Mouse (Mus musculus) neural tube, embryonic 15.5 days (tissue): ENCODE measurements at regions not wholly inside any gene's neighbourhood (a gene's known extent, or its start where the extent isn't known, plus 50 kb on each side); places are given as distances from the start of the nearest gene placed in this dataset.

ENCODE experiments used
- ATAC-seq: fragments of 200-750 bp; cut with Nextera tagmentation; 2 replicates; pipeline ENCODE4 v1.8.0; 2017; ENCODE audit warnings: mild to moderate bottlenecking, moderate TSS enrichment, moderate library complexity; ENCODE audit not compliant: low FRiP score
- H3K27ac ChIP-seq: fragments of 300-500 bp; sonication (generic); replicated peaks from 2 replicates; pipeline ENCODE4 v1.5.1; 2015; ENCODE audit warnings: mild to moderate bottlenecking, inconsistent platforms
- H3K27me3 ChIP-seq: fragments of 300-500 bp; sonication (generic); replicated peaks from 2 replicates; pipeline ENCODE4 v1.6.1; 2015; ENCODE audit warnings: inconsistent platforms
- H3K36me3 ChIP-seq: fragments of 300-500 bp; sonication (generic); 2 replicates; pipeline ENCODE4 v1.6.1; 2015; ENCODE audit warnings: inconsistent platforms
- H3K4me1 ChIP-seq: fragments of 300-500 bp; sonication (generic); 2 replicates; pipeline ENCODE4 v1.6.1; 2015; ENCODE audit warnings: inconsistent platforms
- H3K4me2 ChIP-seq: fragments of 300-500 bp; sonication (generic); 2 replicates; pipeline ENCODE4 v1.6.1; 2015; ENCODE audit warnings: inconsistent platforms, mild to moderate bottlenecking, moderate library complexity
- H3K4me3 ChIP-seq: fragments of 300-500 bp; sonication (generic); replicated peaks from 2 replicates; pipeline ENCODE4 v1.5.1; 2015; ENCODE audit warnings: mild to moderate bottlenecking, inconsistent platforms
- H3K9ac ChIP-seq: fragments of 300-500 bp; sonication (generic); replicated peaks from 2 replicates; pipeline ENCODE4 v1.6.1; 2015; ENCODE audit warnings: mild to moderate bottlenecking, inconsistent platforms
- H3K9me3 ChIP-seq: fragments of 300-500 bp; sonication (generic); replicated peaks from 2 replicates; pipeline ENCODE4 v1.6.1; 2016; ENCODE audit warnings: inconsistent platforms
- WGBS: fragments of 180-500 bp; shearing (Covaris S2); methylation state at CpG from one replicate; pipeline ENCODE4 v1.1.7; 2015; ENCODE audit warnings: mixed read lengths; 5-methylcytosine and 5-hydroxymethylcytosine counted together

DNA sequence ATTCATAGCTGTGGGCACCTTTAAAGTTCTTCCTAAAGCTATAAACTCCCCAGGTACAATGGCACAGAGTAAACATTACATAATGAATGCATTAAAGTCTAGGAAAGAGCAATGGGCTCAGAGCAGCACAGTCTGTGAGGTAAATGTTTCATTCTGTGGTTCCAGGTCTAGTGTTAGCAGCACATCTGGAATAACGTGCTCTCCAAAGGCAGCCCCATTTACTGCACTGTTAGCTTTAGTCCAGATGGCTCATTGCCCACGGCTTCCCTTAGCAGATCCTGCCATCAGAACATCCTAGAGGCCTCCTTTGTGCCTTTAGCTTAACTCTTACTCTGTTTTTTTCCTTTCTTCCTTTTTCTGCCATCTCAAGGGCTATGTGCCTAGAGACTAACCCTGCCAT, 87.7 kb upstream of the Tspan7 start:
- no peak overlapping the region for H3K9ac ChIP-seq
- H3K4me2 ChIP-seq, result no peak overlapping the region
- ATAC-seq, result no peak
- no peaks in the 10 kb centered on the region for H3K4me1 ChIP-seq
- WGBS, result 69% methylated on average over 2 of the region's 2 CpGs
- H3K36me3 ChIP-seq, result no peaks in the 10 kb centered on the region
- no peak overlapping the region for H3K27ac ChIP-seq
- no peaks in the 10 kb centered on the region for H3K9me3 ChIP-seq
- no peaks in the 10 kb centered on the region for H3K27me3 ChIP-seq
- H3K4me3 ChIP-seq, result no peak overlapping the region

DNA sequence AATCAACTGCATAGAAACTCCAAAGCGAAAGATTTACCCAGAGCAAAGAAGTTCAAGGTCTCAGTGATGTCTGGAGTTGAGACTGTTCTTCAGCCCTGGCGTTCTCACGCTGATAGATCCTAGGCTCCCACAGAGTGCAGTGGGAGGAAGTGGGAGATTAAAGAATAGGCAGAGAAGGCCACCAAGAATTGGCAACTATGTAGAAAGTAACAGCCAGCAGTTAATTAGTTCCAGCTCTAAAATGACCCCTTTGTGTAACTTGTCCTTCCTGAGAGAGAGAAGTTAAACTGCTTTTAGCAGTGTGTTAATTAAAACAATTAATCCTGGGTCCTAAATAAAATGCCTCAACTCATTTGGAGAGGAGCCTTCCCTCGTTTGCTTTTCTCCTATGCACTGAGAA, 73.7 kb upstream of the Tspan7 start:
- no peaks in the 10 kb centered on the region for H3K36me3 ChIP-seq
- H3K4me1 ChIP-seq, result no peaks in the 10 kb centered on the region
- peak; percentile 47; the same call in 1 of the 2 replicates for ATAC-seq
- H3K4me3 ChIP-seq, result no peak overlapping the region
- H3K9me3 ChIP-seq, result no peaks in the 10 kb centered on the region
- no peak overlapping the region for H3K4me2 ChIP-seq
- H3K27me3 ChIP-seq, result no peaks in the 10 kb centered on the region
- H3K9ac ChIP-seq, result no peak overlapping the region
- WGBS, result 44% methylated on average over 4 of the region's 4 CpGs
- no peak overlapping the region for H3K27ac ChIP-seq

DNA sequence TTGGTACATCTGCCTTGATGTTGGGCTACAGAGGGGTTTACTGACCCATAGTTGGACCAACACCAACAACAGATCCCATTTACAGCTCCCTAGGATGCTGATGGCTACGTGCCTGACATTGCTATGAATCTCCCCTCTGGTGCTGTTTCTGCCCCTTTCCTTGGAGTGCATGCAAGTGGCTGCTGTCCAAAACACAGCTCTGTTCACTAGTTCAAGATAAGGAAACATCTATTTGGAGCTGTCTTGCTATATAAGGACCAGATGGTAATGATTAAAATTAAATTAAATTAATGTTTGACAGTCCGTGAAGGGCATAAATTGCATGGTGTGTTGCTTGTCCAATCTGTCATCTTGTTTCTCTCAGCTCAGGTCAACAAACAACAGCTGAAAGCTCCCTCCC, 62.5 kb upstream of the Tspan7 start:
- H3K9me3 ChIP-seq, result no peaks in the 10 kb centered on the region
- ATAC-seq, result no peak
- no peak overlapping the region for H3K4me2 ChIP-seq
- no peaks in the 10 kb centered on the region for H3K27me3 ChIP-seq
- WGBS, result 68% methylated on average over 2 of the region's 2 CpGs
- H3K4me1 ChIP-seq, result no peaks in the 10 kb centered on the region
- no peaks in the 10 kb centered on the region for H3K36me3 ChIP-seq
- no peak overlapping the region for H3K27ac ChIP-seq
- no peak overlapping the region for H3K9ac ChIP-seq
- H3K4me3 ChIP-seq, result no peak overlapping the region
